Mouse (Mus musculus) MEL (cell line): ENCODE measurements around the gene Tjp3. TPM values are rescaled to one million over a fixed set of nuclear protein-coding genes. Genes with fewer than 3 reads are reported as not detected.
"Not testable (repeated sequence)": the region's sequence is repeated elsewhere in the genome, so short reads cannot be mapped to it uniquely, and the experiment has no call there.

Experiments used
- DNase-seq: peaks from one replicate; pipeline ENCODE4 v3.0.0; 2011; ENCODE audit warnings: low read depth, low spot score
- H3K27ac ChIP-seq: 2 replicates; pipeline ENCODE4 v1.5.1; 2012; ENCODE audit warnings: low read depth, mild to moderate bottlenecking, control low read depth, low read length, moderate library complexity; ENCODE audit not compliant: control insufficient read depth
- H3K27me3 ChIP-seq, 2 experiments: fragments of 150-350 bp in 1 of 2; sonication (generic) in 1 of 2; 2 replicates each; pipeline ENCODE4 v1.6.1; 2012; ENCODE audit warnings: low read length in 2 of 2, mild to moderate bottlenecking in 2 of 2, improper control_type of control experiment in 1 of 2, moderate library complexity in 1 of 2; ENCODE audit not compliant: insufficient read depth in 2 of 2, control insufficient read depth in 1 of 2
- H3K36me3 ChIP-seq, 2 experiments: 2 replicates each; pipeline ENCODE4 v1.6.1; 2012 to 2014; ENCODE audit warnings: low read length in 2 of 2, improper control_type of control experiment in 1 of 2, inconsistent platforms in 1 of 2, mild to moderate bottlenecking in 1 of 2; ENCODE audit not compliant: insufficient read depth in 2 of 2, control insufficient read depth in 1 of 2
- H3K4me1 ChIP-seq, 2 experiments: fragments of 150-350 bp in 1 of 2; sonication (generic) in 1 of 2; 2 replicates each; pipeline ENCODE4 v1.6.1; 2012; ENCODE audit warnings: low read length in 2 of 2, improper control_type of control experiment in 1 of 2, mild to moderate bottlenecking in 1 of 2; ENCODE audit not compliant: insufficient read depth in 2 of 2, control insufficient read depth in 1 of 2
- H3K4me3 ChIP-seq, 2 experiments: fragments of 150-350 bp in 1 of 2; sonication (generic) in 1 of 2; 2 replicates each; pipeline ENCODE4 v1.5.1; 2012; ENCODE audit warnings: low read depth in 2 of 2, low read length in 2 of 2, mild to moderate bottlenecking in 2 of 2, moderate library complexity in 2 of 2, control low read depth in 1 of 2, improper control_type of control experiment in 1 of 2; ENCODE audit not compliant: control insufficient read depth in 1 of 2, insufficient read depth in 1 of 2
- H3K79me2 ChIP-seq: 2 replicates; pipeline ENCODE4 v1.6.1; 2012; ENCODE audit warnings: mild to moderate bottlenecking, low read length, moderate library complexity; ENCODE audit not compliant: control insufficient read depth, poor library complexity, insufficient read depth
- H3K9ac ChIP-seq: 2 replicates; pipeline ENCODE4 v1.6.1; 2012; ENCODE audit warnings: low read depth, mild to moderate bottlenecking, control low read depth, low read length, moderate library complexity; ENCODE audit not compliant: control insufficient read depth, poor library complexity, severe bottlenecking
- H3K9me3 ChIP-seq: fragments of 150-350 bp; sonication (generic); replicated peaks from 2 replicates; pipeline ENCODE4 v1.6.1; 2012; ENCODE audit warnings: mild to moderate bottlenecking, low read length, improper control_type of control experiment, moderate library complexity; ENCODE audit not compliant: insufficient read depth
- CTCF ChIP-seq, 3 experiments: IDR thresholded peaks in 2 of 3; conservative IDR thresholded peaks in 1 of 3; 2 replicates each; pipeline ENCODE4 v1.5.1; 2011 to 2012; ENCODE audit warnings: low read length in 3 of 3, low read depth in 2 of 3, mild to moderate bottlenecking in 2 of 3, improper control_type of control experiment in 1 of 3, inconsistent platforms in 1 of 3, mixed read lengths in 1 of 3, moderate library complexity in 1 of 3; ENCODE audit not compliant: control insufficient read depth in 1 of 3, insufficient read depth in 1 of 3, poor library complexity in 1 of 3, severe bottlenecking in 1 of 3
- EP300 ChIP-seq, 2 experiments: IDR thresholded peaks; 2 replicates each; pipeline ENCODE4 v1.6.1; 2011; ENCODE audit warnings: improper control_type of control experiment in 2 of 2, low read length in 2 of 2, low read depth in 1 of 2, mild to moderate bottlenecking in 1 of 2
- MAX ChIP-seq: IDR thresholded peaks from 2 replicates; pipeline ENCODE4 v1.6.1; 2011; ENCODE audit warnings: low read length, improper control_type of control experiment
- MAZ ChIP-seq: IDR thresholded peaks from 2 replicates; pipeline ENCODE4 v1.6.1; 2012; ENCODE audit warnings: low read depth, mild to moderate bottlenecking, inconsistent platforms, low read length, improper control_type of control experiment
- MEF2A ChIP-seq: IDR thresholded peaks from 2 replicates; pipeline ENCODE4 v1.6.1; 2014; ENCODE audit warnings: low read depth, mild to moderate bottlenecking, inconsistent platforms, low read length, improper control_type of control experiment; ENCODE audit not compliant: poor library complexity, insufficient replicate concordance, severe bottlenecking; ENCODE audit errors: extremely low read depth
- MXI1 ChIP-seq: IDR thresholded peaks from 2 replicates; pipeline ENCODE4 v1.6.1; 2011; ENCODE audit warnings: mild to moderate bottlenecking, low read depth, low read length, improper control_type of control experiment
- MYB ChIP-seq: IDR thresholded peaks from 2 replicates; pipeline ENCODE4 v1.6.1; 2011; ENCODE audit warnings: mild to moderate bottlenecking, low read depth, low read length, improper control_type of control experiment
- UBTF ChIP-seq: IDR thresholded peaks from 2 replicates; pipeline ENCODE4 v1.6.1; 2012; ENCODE audit warnings: low read depth, mild to moderate bottlenecking, inconsistent platforms, low read length, improper control_type of control experiment, moderate library complexity, borderline replicate concordance; ENCODE audit not compliant: insufficient read depth
- polyA plus RNA-seq, 2 experiments: library from polyadenylated mRNA; stranded (reverse) in 1 of 2; unstranded in 1 of 2; fragments of >175 nt in 1 of 2; fragments of >200 nt in 1 of 2; gene quantifications; 2 replicates each; pipeline versions ENCODE4 v1.2.1 to v1.2.4; 2012; ENCODE audit warnings: low replicate concordance in 2 of 2, low read depth in 1 of 2; ENCODE audit not compliant: insufficient read length in 2 of 2, insufficient read depth in 1 of 2, missing spikeins in 1 of 2
- total RNA-seq: library from RNA; depleted of rRNA; stranded (reverse); fragments of 300-350 nt; gene quantifications from 2 replicates; pipeline ENCODE4 v1.2.3, GENCODE M21; 2012; rRNA removed

The Tjp3 gene
- total and polyA plus RNA-seq, 3 experiments = 2.9 to 4.9 TPM; not detected in 1

- Histone ChIP-seq H3K4me1 (peaks cover 0 to 12% of the 10 kb centered on the region in 2 experiments; a peak in 2 of 4 replicates), H3K27ac (no peak within 1 kb of the TSS), H3K9me3 (no peaks in the 10 kb centered on the region), H3K27me3 (peaks cover 6 to 18% of the 10 kb centered on the region in 2 experiments), H3K9ac (no peak within 1 kb of the TSS), H3K79me2 (no peaks in the 10 kb centered on the region), H3K4me3 (no peak within 1 kb of the TSS), H3K36me3 (peaks cover 0 to 7% of the 10 kb centered on the region in 2 experiments; a peak in 2 of 4 replicates)
- TF ChIP-seq EP300 (IDR thresholded peaks at IDR 0.05; ENCODE audit: low read depth in 1 of 2, low read length in 2 of 2) = no peak
- TF ChIP-seq CTCF (IDR thresholded peaks at IDR 0.05 in 2 of 3, conservative IDR thresholded peaks at IDR 0.05 in 1 of 3; ENCODE audit: control insufficient read depth in 1 of 3, insufficient read depth in 1 of 3, low read depth in 2 of 3, low read length in 3 of 3, poor library complexity in 1 of 3, severe bottlenecking in 1 of 3) = peak in 1 of 3 experiments; percentile 14; a peak in 1 of 6 replicates
- no peak for TF ChIP-seq MAX
- no peak for TF ChIP-seq MEF2A
- no peak for TF ChIP-seq MXI1
- no peak for DNase-seq
Observed at GRCm38 (mm10) chr10:81230438-81231332, 60.7 kb downstream of the Tjp3 start, which contains the start of gene Atcay. Gene Atcay (minus strand): TSS chr10:81230833.

- peaks cover 0 to 7% of the 10 kb centered on the region in 2 experiments; a peak in 2 of 4 replicates for H3K36me3 ChIP-seq
- H3K4me3 ChIP-seq = no peak overlapping the region
- no peak overlapping the region for H3K9ac ChIP-seq
- DNase-seq = no peak
- no peaks in the 10 kb centered on the region for H3K9me3 ChIP-seq
- H3K27me3 ChIP-seq = peaks cover 6 to 19% of the 10 kb centered on the region in 2 experiments
- TF ChIP-seq MAZ = no peak
- no peak for TF ChIP-seq UBTF
- no peak for TF ChIP-seq MYB
- H3K4me1 ChIP-seq = peaks cover 0 to 12% of the 10 kb centered on the region in 2 experiments; a peak in 2 of 4 replicates
- H3K79me2 ChIP-seq = no peaks in the 10 kb centered on the region
- no peak overlapping the region for H3K27ac ChIP-seq
Observed at GRCm38 (mm10) chr10:81229735-81230437, 61.5 kb downstream of the Tjp3 start.

GRCm38 (mm10) chr10:81223731-81224130 is 67.7 kb downstream of the Tjp3 start:
- not testable (repeated sequence) for H3K4me1 ChIP-seq, H3K4me3 ChIP-seq, H3K36me3 ChIP-seq, H3K79me2 ChIP-seq, H3K27ac ChIP-seq, DNase-seq, H3K9ac ChIP-seq, H3K9me3 ChIP-seq
- peaks cover 2 to 17% of the 10 kb centered on the region in 2 experiments for H3K27me3 ChIP-seq

Other genes with a start within 250 kb of the Tjp3 start
Only the 30 nearest of the 32 such genes appear.
- gene Thop1, start 221.5 kb downstream of the Tjp3 start, total RNA-seq = 121 and 126 TPM in 2 replicates
- gene Thop1, start 221.5 kb downstream of the Tjp3 start, polyA plus RNA-seq = 100 to 1,000 TPM in 1 of 2 experiments, 10 to 100 TPM in 1; 75.7 to 113 TPM
- not detected in 2 replicates for gene Creb3l3, start 192.7 kb downstream of the Tjp3 start, total RNA-seq
- under 1 TPM in 1 of 2 experiments, not detected in 1; 0.35 TPM for gene Creb3l3, start 192.7 kb downstream of the Tjp3 start, polyA plus RNA-seq
- 147 and 152 TPM in 2 replicates for gene Map2k2, start 185.7 kb downstream of the Tjp3 start, total RNA-seq
- 100 to 1,000 TPM in 1 of 2 experiments, not detected in 1; 212 TPM for gene Map2k2, start 185.7 kb downstream of the Tjp3 start, polyA plus RNA-seq
- 23.8 and 25.3 TPM in 2 replicates for gene Zbtb7a, start 156.4 kb downstream of the Tjp3 start, total RNA-seq
- 10 to 100 TPM; 40.6 to 45.4 TPM for gene Zbtb7a, start 156.4 kb downstream of the Tjp3 start, polyA plus RNA-seq
- gene Pias4, start 123.7 kb downstream of the Tjp3 start, total RNA-seq = 19.5 and 21.0 TPM in 2 replicates
- gene Pias4, start 123.7 kb downstream of the Tjp3 start, polyA plus RNA-seq = 10 to 100 TPM in 1 of 2 experiments, not detected in 1; 40.4 TPM
- gene Eef2, start 115.0 kb downstream of the Tjp3 start, total RNA-seq = 2,850 and 2,863 TPM in 2 replicates
- gene Eef2, start 115.0 kb downstream of the Tjp3 start, polyA plus RNA-seq = 1,000 to 10,000 TPM; 3,442 to 4,586 TPM
- gene Dapk3, start 108.6 kb downstream of the Tjp3 start, total RNA-seq = 42.3 and 49.2 TPM in 2 replicates
- gene Dapk3, start 108.6 kb downstream of the Tjp3 start, polyA plus RNA-seq = 10 to 100 TPM in 1 of 2 experiments, not detected in 1; 79.1 TPM
- gene 4930442H23Rik, start 107.7 kb downstream of the Tjp3 start, total RNA-seq = 0.13 and 0.31 TPM in 2 replicates
- under 1 TPM in 1 of 2 experiments, not detected in 1; 0.42 TPM for gene 4930442H23Rik, start 107.7 kb downstream of the Tjp3 start, polyA plus RNA-seq
- not detected in 2 replicates for gene Nmrk2, start 89.5 kb downstream of the Tjp3 start, total RNA-seq
- not detected for gene Nmrk2, start 89.5 kb downstream of the Tjp3 start, polyA plus RNA-seq
- gene Atcay, start 60.7 kb downstream of the Tjp3 start, total RNA-seq = 0.19 and 0.20 TPM in 2 replicates
- under 1 TPM in 1 of 2 experiments, not detected in 1; 0.33 TPM for gene Atcay, start 60.7 kb downstream of the Tjp3 start, polyA plus RNA-seq
- gene Zfr2, start 58.4 kb downstream of the Tjp3 start, total RNA-seq = 0.39 and 0.81 TPM in 2 replicates
- 1 to 10 TPM in 1 of 2 experiments, not detected in 1; 1.4 TPM for gene Zfr2, start 58.4 kb downstream of the Tjp3 start, polyA plus RNA-seq
- gene Matk, start 38.6 kb downstream of the Tjp3 start, total RNA-seq = 0.10 and 0.23 TPM in 2 replicates
- 1 to 10 TPM in 1 of 2 experiments, not detected in 1; 1.0 TPM for gene Matk, start 38.6 kb downstream of the Tjp3 start, polyA plus RNA-seq
- 137 and 150 TPM in 2 replicates for gene Mrpl54, start 24.6 kb downstream of the Tjp3 start, total RNA-seq
- gene Mrpl54, start 24.6 kb downstream of the Tjp3 start, polyA plus RNA-seq = 100 to 1,000 TPM; 157 to 421 TPM
- gene Apba3, start 24.6 kb downstream of the Tjp3 start, total RNA-seq = 68.9 and 81.3 TPM in 2 replicates
- 10 to 100 TPM in 1 of 2 experiments, not detected in 1; 73.2 TPM for gene Apba3, start 24.6 kb downstream of the Tjp3 start, polyA plus RNA-seq
- gene Pip5k1c, start 1.4 kb upstream of the Tjp3 start, total RNA-seq = 14.1 and 14.4 TPM in 2 replicates
- 10 to 100 TPM in 1 of 2 experiments, not detected in 1; 40.5 TPM for gene Pip5k1c, start 1.4 kb upstream of the Tjp3 start, polyA plus RNA-seq
- gene Cactin, start 29.5 kb upstream of the Tjp3 start, total RNA-seq = 43.5 and 47.6 TPM in 2 replicates
- 10 to 100 TPM in 1 of 2 experiments, not detected in 1; 66.8 TPM for gene Cactin, start 29.5 kb upstream of the Tjp3 start, polyA plus RNA-seq
- gene Tbxa2r, start 37.1 kb upstream of the Tjp3 start, total RNA-seq = 0.13 TPM in 1 of 2 replicates, not detected in the other
- under 1 TPM in 1 of 2 experiments, not detected in 1; 0.31 TPM for gene Tbxa2r, start 37.1 kb upstream of the Tjp3 start, polyA plus RNA-seq
- not detected in 2 replicates for gene Gipc3, start 51.7 kb upstream of the Tjp3 start, total RNA-seq
- gene Gipc3, start 51.7 kb upstream of the Tjp3 start, polyA plus RNA-seq = not detected
- 22.8 and 27.0 TPM in 2 replicates for gene Hmg20b, start 58.9 kb upstream of the Tjp3 start, total RNA-seq
- gene Hmg20b, start 58.9 kb upstream of the Tjp3 start, polyA plus RNA-seq = 10 to 100 TPM in 1 of 2 experiments, not detected in 1; 92.7 TPM
- gene Mfsd12, start 65.9 kb upstream of the Tjp3 start, total RNA-seq = 17.9 and 29.0 TPM in 2 replicates
- 10 to 100 TPM in 1 of 2 experiments, not detected in 1; 22.5 TPM for gene Mfsd12, start 65.9 kb upstream of the Tjp3 start, polyA plus RNA-seq
- 6.7 and 12.1 TPM in 2 replicates for gene 4930404N11Rik, start 74.2 kb upstream of the Tjp3 start, total RNA-seq
- gene 4930404N11Rik, start 74.2 kb upstream of the Tjp3 start, polyA plus RNA-seq = 1 to 10 TPM in 1 of 2 experiments, not detected in 1; 3.1 TPM
- gene Fzr1, start 86.9 kb upstream of the Tjp3 start, total RNA-seq = 20.7 and 24.7 TPM in 2 replicates
- gene Fzr1, start 86.9 kb upstream of the Tjp3 start, polyA plus RNA-seq = 100 to 1,000 TPM in 1 of 2 experiments, not detected in 1; 115 TPM
- gene Dohh, start 92.8 kb upstream of the Tjp3 start, total RNA-seq = 153 and 157 TPM in 2 replicates
- gene Dohh, start 92.8 kb upstream of the Tjp3 start, polyA plus RNA-seq = 100 to 1,000 TPM in 1 of 2 experiments, not detected in 1; 145 TPM
- gene Gm48551, start 92.9 kb upstream of the Tjp3 start, total RNA-seq = 0.46 and 0.62 TPM in 2 replicates
- 1 to 10 TPM in 1 of 2 experiments, not detected in 1; 2.6 TPM for gene Gm48551, start 92.9 kb upstream of the Tjp3 start, polyA plus RNA-seq
- 0.49 and 0.89 TPM in 2 replicates for gene Gm48552, start 97.4 kb upstream of the Tjp3 start, total RNA-seq
- gene Gm48552, start 97.4 kb upstream of the Tjp3 start, polyA plus RNA-seq = 1 to 10 TPM in 1 of 2 experiments, not detected in 1; 1.2 TPM
- 6.5 and 6.7 TPM in 2 replicates for gene Smim24, start 101.5 kb upstream of the Tjp3 start, total RNA-seq
- 10 to 100 TPM in 1 of 2 experiments, not detected in 1; 29.5 TPM for gene Smim24, start 101.5 kb upstream of the Tjp3 start, polyA plus RNA-seq
- gene Nfic, start 164.1 kb upstream of the Tjp3 start, total RNA-seq = 2.0 and 3.6 TPM in 2 replicates
- 1 to 10 TPM in 1 of 2 experiments, not detected in 1; 9.7 TPM for gene Nfic, start 164.1 kb upstream of the Tjp3 start, polyA plus RNA-seq
- gene Celf5, start 191.1 kb upstream of the Tjp3 start, total RNA-seq = 0.03 and 0.08 TPM in 2 replicates
- under 1 TPM in 1 of 2 experiments, not detected in 1; 0.38 TPM for gene Celf5, start 191.1 kb upstream of the Tjp3 start, polyA plus RNA-seq
- gene Ncln, start 204.8 kb upstream of the Tjp3 start, total RNA-seq = 120 and 136 TPM in 2 replicates
- 100 to 1,000 TPM; 215 to 276 TPM for gene Ncln, start 204.8 kb upstream of the Tjp3 start, polyA plus RNA-seq
- 1.7 and 2.1 TPM in 2 replicates for gene S1pr4, start 208.6 kb upstream of the Tjp3 start, total RNA-seq
- gene S1pr4, start 208.6 kb upstream of the Tjp3 start, polyA plus RNA-seq = 1 to 10 TPM in 1 of 2 experiments, not detected in 1; 1.6 TPM